Comparison of ENCODE assay signal across 11 mouse cellular contexts in the genomic region with DNA sequence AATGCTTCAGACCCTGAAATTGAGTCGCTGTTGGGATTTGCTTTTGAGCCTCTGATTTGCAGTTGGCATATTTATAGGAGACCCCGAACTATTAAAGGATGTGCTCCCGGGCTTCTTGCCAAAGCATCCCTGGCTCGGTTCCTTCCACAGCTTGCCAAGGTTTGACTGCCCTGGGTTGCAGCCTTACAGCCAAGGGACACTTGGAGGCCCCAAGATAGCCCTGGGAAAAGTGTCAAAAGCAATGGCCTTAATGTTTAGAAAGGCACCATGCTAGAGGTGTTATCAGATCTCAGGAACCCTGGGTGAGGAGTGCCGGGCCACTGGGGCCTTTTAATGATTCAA. TPM values are rescaled to one million over a fixed set of nuclear protein-coding genes. Genes with fewer than 3 reads are reported as not detected.
DNase-seq lines count a peak whose midpoint lies in the region; ATAC-seq lines count a peak whose summit lies in the region.
"Had no signal": no experiment of that assay in that cellular context is flagged by ENCODE, and none has a peak within 500 bp of the region (broad histone marks: within the 10 kb centered on the region; RNA-seq: fewer than 3 reads in every experiment).

No protein-coding gene starts in this region.

- DNase-seq in layer of hippocampus, postnatal 10 days (ENCODE audit: low spot score in 2 of 2), result peak; percentile 69 to 73
- DNase-seq in layer of hippocampus, adult 11-12 months (ENCODE audit: low spot score), result no peak
- peak; percentile 72 to 74 for DNase-seq in adrenal gland, postnatal 36 days
- DNase-seq in gastrocnemius, postnatal 10 days, result peak; percentile 27
- peak; percentile 58 to 72 for DNase-seq in kidney, postnatal 25 days
- no peak for DNase-seq in thymus, adult 18-20 months

- ATAC-seq in monocyte, adult 5-6 weeks (replicated peaks; ENCODE audit: insufficient number of reproducible peaks, low FRiP score, low TSS enrichment, poor library complexity, severe bottlenecking), result no peak
- ATAC-seq in inflammation-experienced regulatory T-cells, adult 6 months, result no peak

RNA-seq across cellular contexts. Expression of a gene that starts 32.0 kb away (rescaled TPM):
- total RNA-seq in layer of hippocampus, postnatal 10 days (2021), result not detected
- total RNA-seq in adrenal gland, postnatal 36 days (2021), result not detected
- total RNA-seq in gastrocnemius, postnatal 10 days (2021), result not detected
- total RNA-seq in monocyte, adult 5-6 weeks (2017), result not detected in 3 replicates
- not detected for polyA plus RNA-seq in inflammation-experienced regulatory T-cells, adult 6 months (2017; shearing (Covaris generic))
- total RNA-seq: left cerebral cortex, postnatal 14 days; MEL had no signal
- polyA plus RNA-seq: embryonic facial prominence, embryonic 13.5 days had no signal

Comparison
In these comparisons a context has a peak if more than half of its experiments do, and no peak if none do; other contexts are left out.
1. DNase-seq: peak in layer of hippocampus, postnatal 10 days (2 of 2), adrenal gland, postnatal 36 days (2 of 2), gastrocnemius, postnatal 10 days (single experiment) and kidney, postnatal 25 days (2 of 2); none in layer of hippocampus, adult 11-12 months (single experiment) and thymus, adult 18-20 months (0 of 2).